19 mouse cellular contexts compared by ENCODE assay signal in genomic region chr10:125147239-125147782, GRCm38 (mm10).
"Had no signal": no experiment of that assay in that cellular context is flagged by ENCODE, and none has a peak within 500 bp of the region (broad histone marks: within the 10 kb centered on the region; RNA-seq: fewer than 3 reads in every experiment).

No protein-coding gene starts in this region.

- H3K27ac ChIP-seq: liver, embryonic 14.5 days; midbrain, embryonic 10.5 days; midbrain, embryonic 12.5 days; neural tube, embryonic 13.5 days; neural tube, embryonic 15.5 days had no signal

- H3K4me3 ChIP-seq: midbrain, embryonic 10.5 days; midbrain, embryonic 12.5 days; myocyte; neural tube, embryonic 13.5 days; neural tube, embryonic 15.5 days had no signal

- DNase-seq: lung, adult 18-20 months; lung, embryonic 14.5 days; lung, postnatal 10 days; lung, postnatal 4 days; midbrain, embryonic 14.5 days; right cerebral cortex, adult 18-20 months; right cerebral cortex, postnatal 25 days; right cerebral cortex, postnatal 4 days; spleen, adult 18-20 months; thymus, adult 18-20 months; thymus, postnatal 14 days; thymus, postnatal 36 days had no signal

- H3K9me3 ChIP-seq: midbrain, embryonic 10.5 days; midbrain, embryonic 12.5 days; neural tube, embryonic 13.5 days; neural tube, embryonic 15.5 days had no signal

- H3K4me1 ChIP-seq: midbrain, embryonic 10.5 days; neural tube, embryonic 13.5 days; neural tube, embryonic 15.5 days had no signal

- H3K36me3 ChIP-seq: midbrain, embryonic 10.5 days; midbrain, embryonic 12.5 days; neural tube, embryonic 13.5 days; neural tube, embryonic 15.5 days had no signal

- H3K4me2 ChIP-seq: lung, embryonic 14.5 days; midbrain, embryonic 12.5 days; neural tube, embryonic 13.5 days; neural tube, embryonic 15.5 days had no signal

- H3K9ac ChIP-seq: liver, embryonic 14.5 days; lung, embryonic 14.5 days; midbrain, embryonic 12.5 days; neural tube, embryonic 13.5 days; neural tube, embryonic 15.5 days had no signal

- H3K27me3 ChIP-seq: midbrain, embryonic 12.5 days; neural tube, embryonic 13.5 days; neural tube, embryonic 15.5 days had no signal

- ATAC-seq: midbrain, embryonic 16.5 days had no signal
